Mouse (Mus musculus) forebrain, postnatal 0 days (tissue): ENCODE data around the gene Acsm1. TPM values are rescaled to one million over a fixed set of nuclear protein-coding genes. Genes with fewer than 3 reads are reported as not detected.
A peak's percentile ranks its signal among the peaks of the same experiment; 100 is the strongest.

Experiments used
- ATAC-seq: fragments of 200-750 bp; cut with Nextera tagmentation; 2 replicates; pipeline ENCODE4 v1.8.0; 2017; ENCODE audit warnings: mild to moderate bottlenecking, moderate library complexity
- DNase-seq: peaks from one replicate; pipeline ENCODE4 v3.0.0-alpha.2; 2015
- H3K27ac ChIP-seq: fragments of 300-500 bp; sonication (generic); 2 replicates; pipeline ENCODE4 v1.5.1; 2014; ENCODE audit warnings: low read depth, mild to moderate bottlenecking, antibody characterized with exemption, low read length, moderate library complexity, mixed read lengths
- H3K27me3 ChIP-seq: fragments of 300-500 bp; sonication (generic); 2 replicates; pipeline ENCODE4 v1.6.1; 2014; ENCODE audit warnings: mild to moderate bottlenecking, low read length, mixed read lengths; ENCODE audit not compliant: insufficient read depth
- H3K36me3 ChIP-seq: fragments of 300-500 bp; sonication (generic); 2 replicates; pipeline ENCODE4 v1.6.1; 2014; ENCODE audit warnings: mild to moderate bottlenecking, moderate library complexity; ENCODE audit not compliant: insufficient read depth
- H3K4me1 ChIP-seq: fragments of 300-500 bp; sonication (generic); 2 replicates; pipeline ENCODE4 v1.6.1; 2014; ENCODE audit warnings: antibody characterized with exemption; ENCODE audit not compliant: insufficient read depth
- H3K4me2 ChIP-seq: fragments of 300-500 bp; sonication (generic); 2 replicates; pipeline ENCODE4 v1.6.1; 2014; ENCODE audit warnings: low read depth, mild to moderate bottlenecking, moderate library complexity
- H3K4me3 ChIP-seq: fragments of 300-500 bp; sonication (generic); 2 replicates; pipeline ENCODE4 v1.5.1; 2014; ENCODE audit warnings: low read depth, low read length, mixed read lengths
- H3K9ac ChIP-seq: fragments of 300-500 bp; sonication (generic); 2 replicates; pipeline ENCODE4 v1.6.1; 2014; ENCODE audit warnings: mild to moderate bottlenecking
- H3K9me3 ChIP-seq: fragments of 300-500 bp; sonication (generic); 2 replicates; pipeline ENCODE4 v1.6.1; 2016; ENCODE audit warnings: low read length
- CTCF ChIP-seq: sonication (generic); IDR thresholded peaks from 2 replicates; pipeline ENCODE4 v1.5.1; 2016; ENCODE audit warnings: antibody characterized with exemption, control low read depth, low read depth
- WGBS: fragments of 180-500 bp; shearing (Covaris S2); extraction: QIAGEN DNeasy Blood & Tissue Kit; methylation state at CpG from one replicate; pipeline ENCODE4 v1.1.7; 2014; 5-methylcytosine and 5-hydroxymethylcytosine counted together
- polyA plus RNA-seq: library from polyadenylated mRNA; unstranded; fragments of >200 nt; fragmentation: Nextera tagmentation; extraction: Ambion mirVana; gene quantifications from 2 replicates; pipeline ENCODE4 v1.2.1, GENCODE M21; 2015
- total RNA-seq: library from RNA; depleted of rRNA; stranded (reverse); fragments of >200 nt; gene quantifications from 2 replicates; pipeline ENCODE4 v1.2.3, GENCODE M21; 2014; rRNA removed

Gene Acsm1
- total and polyA plus RNA-seq, 2 experiments from 2014 or later, result not detected

GRCm38 (mm10) chr7:119670395-119670794, 63.6 kb downstream of the Acsm1 start:
- TF ChIP-seq CTCF, result no peak
- H3K4me1 ChIP-seq, result no peaks in the 10 kb centered on the region
- no peak overlapping the region for H3K27ac ChIP-seq
- no peak overlapping the region for H3K4me2 ChIP-seq
- ATAC-seq (no peak), DNase-seq (no peak)
- H3K36me3 ChIP-seq, result no peaks in the 10 kb centered on the region
- WGBS, result 80% methylated on average over 5 of the region's 5 CpGs
- no peaks in the 10 kb centered on the region for H3K9me3 ChIP-seq
- no peak overlapping the region for H3K4me3 ChIP-seq
- H3K9ac ChIP-seq, result no peak overlapping the region
- H3K27me3 ChIP-seq, result no peaks in the 10 kb centered on the region

- no peaks in the 10 kb centered on the region for H3K27me3 ChIP-seq
- H3K9ac ChIP-seq, result no peak overlapping the region
- H3K4me2 ChIP-seq, result no peak overlapping the region
- no peak for DNase-seq
- TF ChIP-seq CTCF, result peak; percentile 32
- no peaks in the 10 kb centered on the region for H3K36me3 ChIP-seq
- no peaks in the 10 kb centered on the region for H3K4me1 ChIP-seq
- no peak overlapping the region for H3K27ac ChIP-seq
- H3K9me3 ChIP-seq, result no peaks in the 10 kb centered on the region
- H3K4me3 ChIP-seq, result no peak overlapping the region
- no peak for ATAC-seq
- WGBS, result 48% methylated on average over 6 of the region's 6 CpGs
Measured at GRCm38 (mm10) chr7:119670925-119671324, 64.1 kb downstream of the Acsm1 start.

GRCm38 (mm10) chr7:119673465-119673864, 66.6 kb downstream of the Acsm1 start:
- 15% methylated on average over 6 of the region's 6 CpGs for WGBS
- peak; percentile 88 for TF ChIP-seq CTCF
- Histone ChIP-seq H3K27ac (no peak overlapping the region), H3K4me3 (no peak overlapping the region), H3K4me2 (no peak overlapping the region), H3K27me3 (no peaks in the 10 kb centered on the region), H3K9me3 (no peaks in the 10 kb centered on the region), H3K4me1 (no peaks in the 10 kb centered on the region), H3K36me3 (no peaks in the 10 kb centered on the region), H3K9ac (no peak overlapping the region)
- ATAC-seq (peak; percentile 78), DNase-seq (peak; percentile 81)

- DNase-seq (no peak), ATAC-seq (no peak)
- TF ChIP-seq CTCF, result no peak
- H3K36me3 ChIP-seq, result no peaks in the 10 kb centered on the region
- no peaks in the 10 kb centered on the region for H3K27me3 ChIP-seq
- no peaks in the 10 kb centered on the region for H3K9me3 ChIP-seq
- no peak overlapping the region for H3K4me3 ChIP-seq
- H3K4me1 ChIP-seq, result no peaks in the 10 kb centered on the region
- 69% methylated on average over 8 of the region's 8 CpGs for WGBS
- no peak overlapping the region for H3K27ac ChIP-seq
- H3K9ac ChIP-seq, result no peak overlapping the region
- H3K4me2 ChIP-seq, result no peak overlapping the region
Measured at GRCm38 (mm10) chr7:119680107-119680506, 73.3 kb downstream of the Acsm1 start.

GRCm38 (mm10) chr7:119682699-119683098, 75.9 kb downstream of the Acsm1 start:
- no peak for ATAC-seq
- no peak overlapping the region for H3K4me2 ChIP-seq

GRCm38 (mm10) chr7:119689726-119690125, 82.9 kb downstream of the Acsm1 start, which contains the start of gene Acsm4:
Acsm4 (plus strand) TSS chr7:119690026.
- no peaks in the 10 kb centered on the region for H3K27me3 ChIP-seq
- H3K9me3 ChIP-seq, result no peaks in the 10 kb centered on the region
- TF ChIP-seq CTCF, result no peak
- H3K4me3 ChIP-seq, result no peak within 1 kb of the TSS
- H3K4me1 ChIP-seq, result no peaks in the 10 kb centered on the region
- H3K27ac ChIP-seq, result no peak within 1 kb of the TSS
- H3K4me2 ChIP-seq, result no peak within 1 kb of the TSS
- ATAC-seq (no peak), DNase-seq (no peak)
- no peaks in the 10 kb centered on the region for H3K36me3 ChIP-seq
- 76% methylated on average over 5 of the region's 5 CpGs for WGBS
- no peak within 1 kb of the TSS for H3K9ac ChIP-seq

More at GRCm38 (mm10) chr7:119682699-119683098, 75.9 kb downstream of the Acsm1 start:
- Histone ChIP-seq H3K27ac (no peak overlapping the region), H3K36me3 (no peaks in the 10 kb centered on the region), H3K9ac (no peak overlapping the region), H3K4me3 (no peak overlapping the region), H3K4me1 (no peaks in the 10 kb centered on the region), H3K9me3 (no peaks in the 10 kb centered on the region), H3K27me3 (no peaks in the 10 kb centered on the region)
- TF ChIP-seq CTCF, result no peak
- DNase-seq, result no peak
- 48% methylated on average over 4 of the region's 4 CpGs for WGBS

- Histone ChIP-seq H3K9ac (no peak overlapping the region), H3K4me3 (no peak overlapping the region), H3K36me3 (no peaks in the 10 kb centered on the region), H3K27me3 (no peaks in the 10 kb centered on the region), H3K4me2 (no peak overlapping the region), H3K9me3 (no peaks in the 10 kb centered on the region), H3K4me1 (no peaks in the 10 kb centered on the region), H3K27ac (no peak overlapping the region)
- ATAC-seq (no peak), DNase-seq (no peak)
- 83% methylated on average over 4 of the region's 4 CpGs for WGBS
- TF ChIP-seq CTCF, result no peak
Measured at GRCm38 (mm10) chr7:119692302-119692701, 85.5 kb downstream of the Acsm1 start.

GRCm38 (mm10) chr7:119694926-119695325, 88.1 kb downstream of the Acsm1 start:
- no peaks in the 10 kb centered on the region for H3K4me1 ChIP-seq
- H3K4me2 ChIP-seq, result no peak overlapping the region
- DNase-seq (no peak), ATAC-seq (no peak)
- no peak overlapping the region for H3K27ac ChIP-seq
- no peaks in the 10 kb centered on the region for H3K36me3 ChIP-seq
- TF ChIP-seq CTCF, result no peak
- H3K27me3 ChIP-seq, result no peaks in the 10 kb centered on the region
- no peaks in the 10 kb centered on the region for H3K9me3 ChIP-seq
- no peak overlapping the region for H3K4me3 ChIP-seq
- no peak overlapping the region for H3K9ac ChIP-seq
- 87% methylated on average over 1 of the region's 1 CpGs for WGBS

Other genes with a start within 250 kb of the Acsm1 start
- not detected in 2 replicates for gene Gp2, start 147.7 kb upstream of the Acsm1 start, total RNA-seq
- gene Gp2, start 147.7 kb upstream of the Acsm1 start, polyA plus RNA-seq, result not detected in 2 replicates
- gene Umod, start 127.7 kb upstream of the Acsm1 start, total RNA-seq, result not detected in 2 replicates
- not detected in 2 replicates for gene Umod, start 127.7 kb upstream of the Acsm1 start, polyA plus RNA-seq
- gene Acsm5, start 87.6 kb upstream of the Acsm1 start, total RNA-seq, result 0.15 TPM in 1 of 2 replicates, not detected in the other
- gene Acsm5, start 87.6 kb upstream of the Acsm1 start, polyA plus RNA-seq, result not detected in 2 replicates
- not detected in 2 replicates for gene Pdilt, start 83.5 kb upstream of the Acsm1 start, total RNA-seq
- 0.07 TPM in 1 of 2 replicates, not detected in the other for gene Pdilt, start 83.5 kb upstream of the Acsm1 start, polyA plus RNA-seq
- 0.05 TPM in 1 of 2 replicates, not detected in the other for gene Acsm2, start 52.7 kb upstream of the Acsm1 start, total RNA-seq
- not detected in 2 replicates for gene Acsm2, start 52.7 kb upstream of the Acsm1 start, polyA plus RNA-seq
- gene Acsm4, start 83.0 kb downstream of the Acsm1 start, total RNA-seq, result not detected in 2 replicates
- 0.09 TPM in 1 of 2 replicates, not detected in the other for gene Acsm4, start 83.0 kb downstream of the Acsm1 start, polyA plus RNA-seq
- gene Thumpd1, start 113.8 kb downstream of the Acsm1 start, total RNA-seq, result 57.9 and 76.8 TPM in 2 replicates
- gene Thumpd1, start 113.8 kb downstream of the Acsm1 start, polyA plus RNA-seq, result 77.2 and 79.8 TPM in 2 replicates
- gene Acsm3, start 153.9 kb downstream of the Acsm1 start, total RNA-seq, result 0.14 TPM in 1 of 2 replicates, not detected in the other
- gene Acsm3, start 153.9 kb downstream of the Acsm1 start, polyA plus RNA-seq, result 0.09 TPM in 1 of 2 replicates, not detected in the other
- gene Rexo5, start 187.0 kb downstream of the Acsm1 start, total RNA-seq, result 2.7 and 5.2 TPM in 2 replicates
- 3.9 and 5.4 TPM in 2 replicates for gene Rexo5, start 187.0 kb downstream of the Acsm1 start, polyA plus RNA-seq
- gene Eri2, start 187.0 kb downstream of the Acsm1 start, total RNA-seq, result 7.6 and 10.7 TPM in 2 replicates
- gene Eri2, start 187.0 kb downstream of the Acsm1 start, polyA plus RNA-seq, result 7.0 and 8.2 TPM in 2 replicates